Mouse (Mus musculus) G1E-ER4 (cell line): ENCODE data around the gene Mr1. TPM values are rescaled to one million over a fixed set of nuclear protein-coding genes. Genes with fewer than 3 reads are reported as not detected.
A peak's percentile ranks its signal among the peaks of the same experiment; 100 is the strongest.

Source experiments
- GATA1 ChIP-seq: IDR thresholded peaks from one replicate; pipeline ENCODE4 v1.8.0; 2012; ENCODE audit warnings: low read length, inconsistent platforms
- polyA plus RNA-seq: library from polyadenylated mRNA; stranded (reverse); fragments of >175 nt; gene quantifications from 2 replicates; pipeline ENCODE4 v1.2.3, GENCODE M21; 2012

Gene Mr1
- polyA plus RNA-seq, 1 experiment = 0.18 TPM

- TF ChIP-seq GATA1 = no peak
Observed at GRCm38 (mm10) chr1:155106310-155106709, 40.3 kb downstream of the Mr1 start.

- no peak for TF ChIP-seq GATA1
Observed at GRCm38 (mm10) chr1:155103991-155104390, 42.6 kb downstream of the Mr1 start.

- no peak for TF ChIP-seq GATA1
Observed at GRCm38 (mm10) chr1:155102631-155103030, 44.0 kb downstream of the Mr1 start.

GRCm38 (mm10) chr1:155099280-155099848 lies 47.2 kb downstream of the Mr1 start, which contains the start of gene Ier5:
Ier5 (minus strand) TSS chr1:155099636.
- no peak for TF ChIP-seq GATA1

GRCm38 (mm10) chr1:155098486-155099279 lies 47.9 kb downstream of the Mr1 start:
- TF ChIP-seq GATA1 = no peak

- TF ChIP-seq GATA1 = no peak
Observed at GRCm38 (mm10) chr1:155097931-155098485, 48.6 kb downstream of the Mr1 start.

GRCm38 (mm10) chr1:155097354-155097753 lies 49.3 kb downstream of the Mr1 start:
- TF ChIP-seq GATA1 = peak; percentile 44

- no peak for TF ChIP-seq GATA1
Observed at GRCm38 (mm10) chr1:155096620-155097261, 49.9 kb downstream of the Mr1 start.

GRCm38 (mm10) chr1:155093971-155094707 lies 52.5 kb downstream of the Mr1 start:
- no peak for TF ChIP-seq GATA1

- TF ChIP-seq GATA1 = no peak
Observed at GRCm38 (mm10) chr1:155093145-155093791, 53.3 kb downstream of the Mr1 start.

- TF ChIP-seq GATA1 = no peak
Observed at GRCm38 (mm10) chr1:155091842-155092800, 54.5 kb downstream of the Mr1 start.

GRCm38 (mm10) chr1:155091374-155091841 lies 55.2 kb downstream of the Mr1 start:
- no peak for TF ChIP-seq GATA1

GRCm38 (mm10) chr1:155090736-155091135 lies 55.9 kb downstream of the Mr1 start:
- no peak for TF ChIP-seq GATA1

- no peak for TF ChIP-seq GATA1
Observed at GRCm38 (mm10) chr1:155090327-155090726, 56.3 kb downstream of the Mr1 start.
